Mouse (Mus musculus): ENCODE data around the gene Pax3.

The Pax3 gene

DNA sequence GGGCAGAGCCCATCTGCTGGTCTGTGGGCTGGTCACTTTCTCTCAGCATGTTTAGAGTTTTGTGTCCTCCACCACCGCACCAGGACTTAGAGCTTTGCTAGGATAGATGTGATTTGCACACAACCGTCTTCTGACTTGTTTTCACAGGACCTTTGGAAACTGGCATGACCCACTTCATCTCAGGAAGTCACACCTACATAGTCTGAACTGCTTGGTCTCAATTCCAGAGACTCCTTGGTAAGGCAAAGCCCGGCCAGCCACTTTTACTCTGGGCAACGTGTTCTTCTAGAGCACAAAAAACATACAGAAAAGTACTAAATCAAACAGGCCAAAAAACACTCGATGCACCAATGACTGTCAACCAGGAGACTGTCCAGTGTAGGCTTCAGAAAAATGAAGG lies 14.0 kb downstream of the Pax3 start:
- no peak for ATAC-seq (ENCODE audit: insufficient number of reproducible peaks, low FRiP score, low TSS enrichment)

DNA sequence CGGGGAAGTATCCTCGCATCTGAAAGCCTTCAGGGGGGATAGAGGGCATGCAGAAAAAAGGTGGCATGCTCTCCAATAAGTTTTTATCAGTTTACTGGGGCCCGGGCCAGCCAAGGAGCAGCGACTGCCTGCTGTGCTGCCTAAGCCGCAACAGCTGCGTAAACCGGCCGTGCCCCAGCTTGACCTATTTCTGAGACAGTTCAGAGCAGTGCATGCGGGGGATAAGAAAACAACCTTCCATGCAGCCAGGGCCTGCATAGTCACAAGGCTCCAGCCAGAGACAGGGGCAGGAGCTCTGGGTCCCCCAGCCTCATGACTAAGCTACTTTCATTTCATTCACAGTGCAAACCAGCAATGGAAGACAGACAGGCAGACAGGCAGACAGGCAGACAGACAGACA lies 15.1 kb downstream of the Pax3 start:
- ATAC-seq (ENCODE audit: insufficient number of reproducible peaks, low FRiP score, low TSS enrichment): no peak

DNA sequence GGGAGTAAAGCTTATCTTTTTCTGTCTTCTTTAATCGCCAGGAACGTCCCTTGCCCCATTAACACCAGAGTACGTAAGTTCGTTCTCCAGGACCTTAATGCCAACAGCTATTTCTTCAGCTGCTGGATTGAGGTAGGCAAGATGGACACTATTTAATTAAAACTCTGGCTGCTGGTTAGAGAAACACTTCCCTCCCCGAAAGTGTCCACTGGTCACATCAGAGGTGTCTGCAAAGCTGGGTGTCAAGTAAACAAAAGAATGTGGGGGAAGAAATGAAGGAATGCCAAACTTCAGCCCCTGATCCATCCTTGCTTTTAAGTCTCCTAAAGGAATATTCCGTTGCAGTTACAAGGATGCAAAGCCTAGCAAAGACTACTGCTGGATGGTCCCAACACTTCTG lies 24.6 kb downstream of the Pax3 start:
- ATAC-seq (ENCODE audit: insufficient number of reproducible peaks, low FRiP score, low TSS enrichment): no peak

DNA sequence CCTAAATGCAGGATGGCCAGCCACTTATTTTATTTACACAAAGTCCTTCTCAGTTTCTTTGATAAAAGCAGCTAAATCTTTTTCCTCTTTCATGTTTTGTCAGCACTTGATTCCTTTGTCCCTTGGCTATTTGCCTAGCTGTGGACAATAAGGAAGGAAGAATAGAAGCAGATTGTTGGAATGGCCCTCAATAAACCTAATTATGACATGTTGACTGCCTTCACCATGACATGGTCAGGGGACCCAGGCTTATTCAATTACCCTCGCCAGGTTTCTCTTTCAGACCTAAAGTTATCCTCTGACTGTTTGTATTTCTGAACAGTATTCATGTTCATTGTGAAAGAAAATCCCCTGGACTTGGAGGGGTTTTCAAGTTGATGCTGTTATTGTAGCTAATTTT lies 25.3 kb downstream of the Pax3 start:
- no peak for ATAC-seq (ENCODE audit: insufficient number of reproducible peaks, low FRiP score, low TSS enrichment)

DNA sequence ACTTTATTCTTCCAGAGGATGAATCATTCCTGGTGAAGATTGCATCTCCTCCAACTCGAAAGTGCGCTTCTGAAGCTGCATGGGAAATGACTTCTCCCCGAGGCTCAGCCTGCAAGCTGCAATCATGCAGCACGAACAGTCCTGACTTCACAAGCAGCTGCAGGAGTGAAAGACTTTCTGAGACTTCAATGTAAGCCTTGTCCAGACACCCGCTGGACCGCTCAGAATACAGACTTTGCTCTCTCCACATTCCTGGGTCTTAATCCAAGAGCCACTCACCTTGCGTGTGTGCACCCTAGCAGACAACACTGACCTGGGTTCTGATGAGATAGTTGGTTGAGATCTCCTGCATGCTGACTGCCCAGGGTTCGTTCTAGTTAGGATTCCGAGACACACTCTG lies 26.2 kb downstream of the Pax3 start:
- no peak for ATAC-seq (ENCODE audit: insufficient number of reproducible peaks, low FRiP score, low TSS enrichment)

DNA sequence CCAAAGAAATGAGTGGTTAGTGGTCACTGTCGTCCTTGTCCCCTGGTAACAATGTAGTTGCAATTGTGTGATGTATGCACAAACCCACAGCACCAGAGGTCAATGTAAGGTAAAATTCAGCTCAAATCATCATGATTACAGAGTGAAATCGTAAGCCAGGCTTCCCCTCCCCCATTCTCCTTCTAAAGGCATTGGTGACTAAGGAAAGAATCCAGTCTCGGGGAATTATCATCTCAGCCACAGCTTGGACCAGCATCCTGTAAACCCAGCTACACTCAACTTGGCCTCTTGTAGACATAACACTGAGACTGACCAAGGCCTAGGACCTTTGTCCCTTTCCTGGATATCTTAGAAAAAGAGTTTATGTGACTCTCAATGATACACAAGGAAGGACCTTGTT lies 28.1 kb downstream of the Pax3 start:
- ATAC-seq (ENCODE audit: insufficient number of reproducible peaks, low FRiP score, low TSS enrichment): no peak

DNA sequence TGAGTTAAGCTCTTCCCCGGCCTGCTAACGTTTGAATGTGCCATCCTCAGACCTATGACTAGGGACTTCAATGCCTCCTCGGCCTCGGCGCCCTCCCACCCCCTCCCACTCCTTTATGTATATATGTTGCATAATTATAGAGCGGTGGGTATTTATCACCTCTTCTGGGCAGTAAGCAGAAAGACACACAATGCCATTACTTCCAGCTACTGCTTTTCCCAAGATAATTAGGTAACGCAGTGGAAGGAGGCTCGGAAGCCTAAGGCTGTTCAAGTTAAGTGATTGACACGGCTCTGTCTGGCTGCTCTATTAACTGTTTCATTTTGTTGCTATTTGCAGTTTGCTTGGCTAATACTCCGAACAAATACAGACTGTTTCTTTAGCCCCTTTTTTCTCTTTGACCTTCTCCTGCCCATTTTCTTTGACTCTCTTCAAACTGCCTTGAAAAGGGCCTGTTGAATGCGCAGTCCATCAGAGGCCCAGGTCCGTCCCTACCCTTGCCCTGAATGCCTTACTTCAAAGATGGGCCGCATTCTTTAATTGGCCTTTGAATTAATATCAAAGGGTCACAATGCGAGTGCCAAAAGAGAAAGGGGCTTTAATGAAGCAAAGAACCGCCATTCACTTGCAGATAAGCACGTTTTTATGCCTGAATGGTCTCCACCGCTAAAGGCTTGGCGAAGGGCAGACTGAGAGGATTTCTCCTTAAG lies 29.2 kb downstream of the Pax3 start:
- no peak for ATAC-seq (ENCODE audit: insufficient number of reproducible peaks, low FRiP score, low TSS enrichment)

DNA sequence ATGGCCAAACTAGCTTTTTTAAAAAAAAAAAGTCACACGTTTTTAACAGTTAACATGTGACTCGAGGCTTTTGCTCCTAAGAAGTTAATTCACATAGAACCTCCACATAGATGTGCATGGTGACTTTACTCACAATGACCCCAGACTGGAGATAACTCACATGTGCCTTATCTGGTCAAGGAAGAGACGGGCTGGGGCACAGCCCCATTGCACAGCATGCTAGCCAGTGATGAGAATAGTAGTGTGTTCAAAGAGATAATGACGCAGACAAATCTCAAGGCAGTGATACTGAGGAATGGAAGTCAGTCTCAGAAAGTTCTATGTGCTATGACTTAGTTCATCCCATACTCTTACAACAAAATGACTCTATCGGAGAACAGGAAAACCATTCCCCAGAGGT lies 35.2 kb downstream of the Pax3 start:
- ATAC-seq (ENCODE audit: insufficient number of reproducible peaks, low FRiP score, low TSS enrichment): no peak

DNA sequence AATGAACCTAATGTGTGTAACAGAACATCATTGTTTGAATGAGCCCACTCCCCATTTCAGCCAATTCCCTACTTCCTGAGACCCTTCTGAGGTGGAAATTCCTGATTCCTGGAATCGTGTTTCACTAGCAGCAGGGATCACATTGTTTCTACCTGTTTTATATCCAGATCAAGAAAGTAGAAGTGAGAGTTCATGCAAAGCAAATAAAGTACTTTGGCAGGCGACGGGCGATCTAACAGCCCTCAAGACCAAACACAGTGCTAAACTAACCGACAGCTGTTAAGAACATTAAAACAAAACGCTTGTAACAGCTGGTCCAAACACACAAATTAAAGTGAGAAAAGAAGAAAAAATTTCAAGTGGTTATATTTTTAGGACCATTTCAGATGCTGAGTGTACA lies 39.0 kb downstream of the Pax3 start:
- ATAC-seq (ENCODE audit: insufficient number of reproducible peaks, low FRiP score, low TSS enrichment): no peak

DNA sequence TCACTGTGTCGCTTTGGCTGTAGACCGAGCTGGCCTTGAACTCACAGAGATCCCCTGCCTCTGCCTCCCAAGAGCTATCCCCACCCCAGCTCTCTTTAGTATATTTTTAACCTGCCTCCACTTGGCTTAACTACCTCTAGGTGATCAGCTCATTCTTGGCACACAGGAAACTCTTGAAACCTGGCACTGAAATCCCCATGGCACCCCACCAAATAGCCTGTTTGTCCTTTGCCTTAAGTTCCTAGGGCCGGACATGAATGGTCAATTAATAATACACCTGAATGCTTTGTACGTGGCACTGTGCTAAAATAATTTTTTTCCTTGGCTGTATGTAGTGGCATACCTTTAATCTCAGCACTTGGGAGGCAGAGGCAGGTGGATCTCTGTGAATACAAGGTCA lies 41.1 kb downstream of the Pax3 start:
- no peak for ATAC-seq (ENCODE audit: insufficient number of reproducible peaks, low FRiP score, low TSS enrichment)

DNA sequence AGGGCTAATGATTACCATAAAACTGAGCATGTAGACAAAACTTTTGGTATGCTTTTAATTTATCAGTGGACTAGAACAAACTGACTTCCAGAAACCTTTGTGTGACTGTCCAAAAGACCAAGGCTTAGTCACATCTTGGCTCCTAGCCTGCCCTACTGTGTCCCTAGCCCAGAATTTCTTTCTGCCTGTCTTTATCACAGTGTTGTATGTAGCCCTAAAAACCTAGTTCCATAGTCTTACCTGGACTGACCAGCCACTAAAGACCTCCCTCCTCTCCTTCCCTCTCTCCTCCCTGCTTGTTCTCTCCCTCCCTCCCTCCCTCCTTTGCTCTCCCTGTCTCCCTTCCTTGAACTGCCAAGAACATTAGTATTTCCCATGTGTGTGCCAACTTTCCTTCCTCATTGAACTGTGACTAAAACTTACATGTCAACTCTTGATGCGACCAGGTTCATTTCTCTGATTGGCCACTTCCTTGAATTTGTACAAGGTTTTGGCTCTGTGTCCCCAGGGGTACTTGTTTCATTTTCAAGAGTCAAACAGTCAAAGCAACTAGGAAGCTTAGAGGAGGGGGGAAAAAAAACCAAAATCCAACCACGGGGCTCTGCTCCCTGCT lies 48.8 kb downstream of the Pax3 start:
- no peak for ATAC-seq (ENCODE audit: insufficient number of reproducible peaks, low FRiP score, low TSS enrichment)

DNA sequence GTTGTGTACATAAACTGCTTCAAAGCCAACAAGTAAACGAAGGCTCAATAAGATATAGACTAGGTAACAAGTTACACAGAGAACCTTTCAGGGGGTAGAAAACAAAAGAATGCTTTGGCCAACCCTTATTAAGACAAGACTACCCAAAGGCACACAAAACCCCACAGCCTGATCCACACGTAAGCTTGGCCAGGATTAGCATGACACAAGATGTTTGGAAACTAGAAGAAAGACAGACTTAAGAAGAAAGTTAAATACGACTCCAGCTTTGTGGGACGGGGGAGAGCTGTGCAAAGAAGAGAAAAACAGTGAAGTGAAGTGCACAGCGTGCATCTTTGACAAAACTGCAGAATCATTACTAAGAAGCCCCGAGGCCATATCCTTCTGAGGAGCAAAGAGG lies 53.5 kb downstream of the Pax3 start:
- ATAC-seq (ENCODE audit: insufficient number of reproducible peaks, low FRiP score, low TSS enrichment): no peak

DNA sequence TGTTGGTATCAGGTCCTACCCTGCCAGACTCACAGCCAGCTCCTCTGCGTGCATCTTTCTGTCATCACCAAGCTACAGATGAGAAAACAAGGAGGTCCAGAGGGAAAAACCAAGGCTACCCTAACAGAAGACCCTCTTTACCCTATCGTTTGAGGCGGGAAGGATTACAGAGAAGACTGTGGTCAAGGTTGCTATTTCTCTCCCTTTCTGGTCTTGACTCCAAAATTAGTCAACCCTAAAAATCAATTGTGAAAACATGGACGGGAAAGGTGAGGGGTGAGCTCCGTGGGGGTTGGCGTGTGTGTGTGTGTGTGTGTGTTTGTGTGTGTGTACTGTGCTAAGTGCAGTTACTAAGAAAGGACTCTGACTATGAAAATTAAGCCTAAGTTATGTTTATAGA lies 54.0 kb downstream of the Pax3 start:
- no peak for ATAC-seq (ENCODE audit: insufficient number of reproducible peaks, low FRiP score, low TSS enrichment)

DNA sequence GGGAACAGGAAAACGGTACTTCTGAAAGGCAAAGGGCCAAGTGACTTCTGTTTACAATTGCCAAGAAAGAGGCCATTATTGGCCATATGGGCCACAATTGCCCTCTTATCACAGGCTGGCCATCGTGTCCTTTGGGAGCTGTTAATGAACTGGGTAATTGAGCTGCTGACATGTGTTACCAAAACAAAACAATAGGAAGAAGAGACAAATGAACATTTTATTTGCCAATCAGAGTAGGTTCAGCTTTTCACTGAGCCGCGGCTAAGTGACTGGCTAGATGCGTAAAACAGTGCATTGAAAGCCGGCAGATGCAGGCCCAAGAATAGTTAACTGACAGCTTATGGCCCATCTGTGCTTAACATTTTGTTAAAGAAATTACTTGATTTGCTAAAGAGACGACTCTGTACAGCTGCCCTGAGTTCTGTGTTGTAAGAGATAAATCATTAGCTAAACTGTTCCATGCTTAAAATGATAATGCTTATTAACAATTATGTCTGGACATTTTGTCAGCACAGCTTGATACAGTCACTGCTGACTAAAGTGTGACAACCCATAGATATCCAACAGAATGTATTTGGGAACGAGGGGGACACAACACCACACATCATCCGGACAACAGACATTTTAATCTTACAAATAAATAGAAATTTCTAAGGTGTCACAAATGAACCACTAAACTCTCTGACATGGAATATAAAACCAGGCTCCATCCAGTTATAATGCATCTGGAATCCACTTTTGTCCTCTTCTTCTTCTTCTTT lies 55.0 kb downstream of the Pax3 start:
- ATAC-seq (ENCODE audit: insufficient number of reproducible peaks, low FRiP score, low TSS enrichment): no peak

DNA sequence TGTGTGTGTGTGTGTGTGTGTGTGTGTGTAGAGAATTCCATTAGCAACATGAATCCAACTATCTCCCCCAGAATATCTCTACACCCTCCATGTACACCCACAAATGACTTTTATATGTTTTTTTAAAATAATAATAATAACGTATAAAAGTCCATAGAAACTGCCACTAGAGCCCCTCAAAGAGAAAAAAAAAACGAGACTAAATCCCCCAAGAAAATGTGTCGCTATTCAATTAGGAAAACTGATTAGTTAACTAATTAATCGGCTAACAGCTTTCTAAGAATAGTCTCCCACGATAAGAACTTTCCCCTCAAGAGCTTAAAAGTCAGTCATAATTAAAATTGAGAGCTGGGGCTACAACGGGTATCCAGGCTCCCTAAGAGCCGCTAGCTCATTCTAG lies 55.6 kb downstream of the Pax3 start:
- no peak for ATAC-seq (ENCODE audit: insufficient number of reproducible peaks, low FRiP score, low TSS enrichment)

DNA sequence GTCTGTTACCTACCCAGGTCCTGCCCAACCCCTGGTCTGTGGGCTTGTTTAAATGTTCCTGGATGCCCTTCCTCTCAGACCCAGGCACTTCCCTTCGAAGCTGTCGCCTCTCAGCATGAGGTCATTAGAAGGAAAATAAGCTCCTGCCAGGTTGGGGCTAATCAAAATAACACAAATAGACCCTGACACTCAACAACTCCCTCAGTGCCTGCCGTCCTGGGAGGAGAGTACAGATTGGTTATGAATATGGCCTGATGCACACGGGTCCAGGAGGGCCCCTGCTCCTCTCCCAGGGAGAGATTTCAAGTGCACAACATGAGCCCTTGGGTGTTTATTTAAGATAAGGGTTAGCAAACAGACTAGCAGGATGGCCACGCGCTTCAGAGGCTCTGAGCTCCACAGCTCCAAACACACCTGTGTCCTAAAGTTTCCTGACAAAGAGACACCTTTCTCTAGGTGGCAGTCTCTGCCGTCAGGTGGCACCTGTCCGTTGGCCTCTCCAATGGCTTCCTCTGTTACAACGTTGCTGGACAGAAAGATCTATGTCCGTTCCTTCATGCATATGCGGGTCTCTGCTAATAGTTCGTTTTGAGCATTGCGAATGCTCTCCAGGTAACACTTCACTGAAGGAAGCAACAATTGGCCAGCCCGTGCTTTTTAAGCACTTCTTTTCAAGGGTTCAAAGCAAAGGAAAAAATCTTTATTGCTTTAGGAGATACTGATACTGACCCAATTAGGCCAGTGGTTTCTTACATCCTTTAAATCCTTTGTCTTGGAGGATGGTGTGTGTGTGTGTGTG lies 56.2 kb downstream of the Pax3 start:
- ATAC-seq (ENCODE audit: insufficient number of reproducible peaks, low FRiP score, low TSS enrichment): no peak

DNA sequence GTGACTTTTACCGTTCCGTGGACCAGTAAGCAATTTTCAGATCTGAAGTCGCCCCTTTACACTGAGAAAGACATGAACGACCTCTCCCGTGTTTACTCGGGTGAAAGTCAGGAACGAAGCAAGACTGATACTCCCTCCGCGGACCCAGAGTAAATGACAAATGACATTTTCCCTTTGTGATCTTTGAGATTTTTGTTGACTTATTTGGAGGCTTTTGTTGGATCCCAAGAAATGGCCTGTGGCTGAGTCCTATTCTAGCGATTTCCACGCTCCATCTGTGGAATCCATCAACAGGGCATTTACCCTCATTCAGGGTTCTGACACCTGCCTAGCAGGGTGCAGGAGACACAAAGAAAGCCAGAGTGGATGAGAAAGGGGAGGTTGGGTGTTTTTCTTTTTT lies 57.6 kb downstream of the Pax3 start:
- no peak for ATAC-seq (ENCODE audit: insufficient number of reproducible peaks, low FRiP score, low TSS enrichment)

DNA sequence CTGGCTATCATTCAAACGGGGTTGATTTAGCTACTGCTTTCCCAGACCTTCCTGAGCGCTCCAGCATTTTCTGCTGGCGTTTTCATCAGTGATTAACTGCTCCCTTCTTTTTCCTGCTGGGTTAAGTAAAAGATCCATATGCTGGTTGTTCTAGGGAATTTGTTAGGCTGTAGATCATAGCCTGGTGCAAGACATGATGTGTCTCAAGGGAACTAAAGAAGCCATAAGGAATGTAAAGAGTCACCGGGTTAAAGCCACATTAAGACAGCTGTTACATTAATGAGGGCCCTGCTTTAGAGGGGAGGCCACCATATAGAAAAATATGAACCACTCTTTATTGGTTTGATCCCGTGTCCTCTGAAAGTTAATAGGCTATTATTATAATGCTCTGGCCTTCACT lies 67.7 kb downstream of the Pax3 start:
- no peak for ATAC-seq (ENCODE audit: insufficient number of reproducible peaks, low FRiP score, low TSS enrichment)

DNA sequence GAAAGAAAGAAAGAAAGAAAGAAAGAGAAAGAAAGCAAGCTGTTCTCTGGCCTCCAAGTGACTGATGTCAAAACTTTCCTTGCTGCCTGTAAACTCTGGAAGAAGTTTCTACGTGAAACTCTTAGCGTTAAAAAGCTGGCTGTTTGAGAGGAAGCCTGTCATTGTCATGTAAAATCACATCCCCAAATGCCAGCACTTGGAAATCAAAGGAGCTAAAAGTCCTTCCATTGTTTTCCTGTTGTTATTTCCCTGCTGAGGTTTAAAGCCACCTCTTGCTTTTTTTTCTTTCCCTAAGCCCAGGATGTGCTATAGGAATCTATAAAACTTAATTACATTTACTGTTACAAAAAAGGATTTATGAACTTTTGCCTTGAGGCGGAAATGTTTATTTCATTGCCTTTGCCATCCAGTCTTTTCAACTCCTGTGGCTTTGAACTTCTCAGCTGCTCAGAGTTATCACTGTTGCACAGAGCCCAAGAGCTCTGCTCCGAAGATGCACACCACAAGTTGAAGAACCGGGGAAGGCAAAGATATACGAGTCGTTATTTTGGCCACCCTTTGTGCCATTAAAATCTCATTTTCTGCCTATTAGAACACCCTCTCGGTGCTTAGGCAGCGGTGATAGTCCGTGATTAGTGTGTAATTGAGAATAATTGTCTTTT lies 76.9 kb downstream of the Pax3 start:
- ATAC-seq (ENCODE audit: insufficient number of reproducible peaks, low FRiP score, low TSS enrichment): no peak

DNA sequence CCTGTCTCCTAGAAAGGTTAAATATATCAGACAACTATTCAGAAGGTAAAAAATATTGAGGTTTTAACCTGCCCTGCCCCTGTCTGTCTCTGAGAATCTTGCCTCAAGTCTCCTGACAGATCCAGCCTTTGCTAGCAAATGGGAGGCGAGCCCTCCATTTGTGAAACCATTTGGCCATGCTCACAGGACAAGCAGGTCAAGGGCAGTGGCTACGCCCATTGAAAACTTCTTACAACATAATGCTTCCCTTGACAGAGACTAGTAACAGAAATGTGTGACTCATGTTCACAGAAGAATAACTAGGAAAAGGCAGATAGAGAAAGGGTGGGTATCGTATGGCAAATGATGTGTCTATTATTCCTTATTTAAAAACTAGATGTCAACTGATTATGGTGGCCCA lies 80.9 kb downstream of the Pax3 start:
- no peak for ATAC-seq (ENCODE audit: insufficient number of reproducible peaks, low FRiP score, low TSS enrichment)

DNA sequence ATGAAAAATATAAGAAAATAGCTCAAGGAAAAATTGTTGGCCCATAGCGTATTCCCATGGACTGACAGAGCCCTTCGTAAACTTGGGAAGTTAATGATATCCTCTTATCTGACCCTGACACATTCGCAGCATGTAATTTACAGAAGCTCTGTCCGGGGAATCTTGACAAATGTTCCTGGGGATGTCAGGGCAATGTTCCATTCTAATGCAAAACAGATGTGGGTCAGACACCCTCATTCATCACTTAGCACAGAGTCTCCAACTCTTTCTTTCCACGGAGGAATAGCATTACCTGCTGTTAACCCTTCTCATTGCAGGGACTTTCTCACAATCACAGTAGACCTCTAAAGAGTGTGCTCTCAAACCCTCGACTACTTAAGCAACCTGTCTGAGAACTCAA lies 86.6 kb downstream of the Pax3 start:
- no peak for ATAC-seq (ENCODE audit: insufficient number of reproducible peaks, low FRiP score, low TSS enrichment)

Data from cerebellum, adult (tissue).